Mouse (Mus musculus) heart, postnatal 14 days (tissue): Measurements from ENCODE around the gene Commd2. TPM values are rescaled to one million over a fixed set of nuclear protein-coding genes. Genes with fewer than 3 reads are reported as not detected.
A peak's percentile ranks its signal among the peaks of the same experiment; 100 is the strongest.

Source experiments
- DNase-seq, 2 experiments: peaks; one replicate each; pipeline ENCODE4 v3.0.0; 2021 to 2022
- intact Hi-C: fragments of 180-260 bp; cut with DNase I; formaldehyde crosslinking; loops from one replicate; pipeline ENCODE4 v1.15.1; 2025
- long read RNA-seq, 2 experiments: library from polyadenylated mRNA; stranded (forward); transcript quantifications; one replicate each; pipeline ENCODE4 v2.0.0; 2021
- total RNA-seq, 2 experiments: library from RNA; stranded (reverse); gene quantifications; 2 replicates each; pipeline ENCODE4 v1.2.3; 2021

Gene Commd2
- 10 to 100 TPM; 13.9 to 14.2 TPM for total RNA-seq
- long read RNA-seq, experiment 1, transcript Commd2-202 (5 exons, 2,992 nt), result major isoform, 18 of 35 reads
- long read RNA-seq, experiment 1, partial matches to known transcripts, result 14 of 35 reads
- long read RNA-seq, experiment 1, other reads (novel, unspliced or antisense), result 1 of 35 reads
- long read RNA-seq, experiment 2, transcript Commd2-202 (5 exons, 2,992 nt), result major isoform, 14 of 25 reads
- long read RNA-seq, experiment 2, partial matches to known transcripts, result 9 of 25 reads
- long read RNA-seq, experiment 2, other reads (novel, unspliced or antisense), result 2 of 25 reads

DNA sequence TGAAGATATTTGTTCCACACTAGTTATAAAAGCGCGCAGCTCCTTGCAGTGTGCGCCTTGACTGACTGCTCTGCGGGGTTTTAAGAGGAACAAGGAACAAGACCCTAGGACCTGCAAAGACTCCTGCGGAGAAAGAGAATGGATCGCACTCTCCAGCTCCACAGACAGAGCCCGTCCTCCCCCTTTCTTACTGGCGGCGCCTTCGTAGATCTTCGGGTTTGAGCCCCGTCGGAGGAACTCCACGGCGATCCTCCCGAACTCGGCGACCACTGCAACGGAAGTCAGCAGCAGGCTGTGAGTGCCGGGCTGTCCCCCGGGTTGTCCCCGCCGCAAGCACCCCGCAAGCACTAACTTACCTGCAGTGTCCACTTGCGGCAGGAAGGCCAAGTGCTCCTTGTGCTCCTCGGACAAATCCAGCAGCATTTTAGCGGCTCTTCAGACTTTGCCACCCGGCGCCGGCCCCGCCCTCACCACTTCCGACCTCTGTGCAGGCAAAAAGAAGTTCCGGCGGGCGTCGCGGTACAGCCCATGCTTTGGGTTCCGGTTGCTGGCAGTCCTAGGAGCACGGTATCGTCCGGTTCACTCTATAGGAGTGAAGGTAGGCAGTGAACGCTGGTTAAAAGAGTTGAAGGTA, at the start of gene Commd2:
Gene Commd2 (minus strand): TSS at position 485 of the 634 bp plus-strand sequence.
- intact Hi-C loops, result no loop called here
- DNase-seq, result peak; percentile 91 to 93

DNA sequence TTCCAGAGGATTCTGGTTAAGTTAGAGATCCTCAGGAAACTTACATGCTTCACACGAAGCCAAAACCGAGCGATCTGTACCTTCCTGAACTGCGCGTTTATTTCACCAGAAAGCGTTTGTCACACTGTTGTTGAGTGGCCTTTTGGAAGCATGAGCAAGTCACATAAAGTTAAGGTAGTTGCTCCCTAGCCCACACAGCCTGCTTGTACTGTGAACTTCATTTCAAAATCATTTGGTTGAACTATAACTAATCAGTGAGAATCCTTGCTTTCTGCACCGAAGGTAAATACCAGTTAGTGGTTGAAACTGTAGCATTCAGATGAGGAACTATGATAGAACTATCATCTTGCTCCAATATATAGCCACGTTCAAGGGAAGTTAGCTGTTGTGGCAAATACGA, 45.3 kb upstream of the Commd2 start:
- intact Hi-C loops, result no loop called here
- DNase-seq, result no peak

- DNase-seq, result no peak
- intact Hi-C loops, result no loop called here
Observed at GRCm38 (mm10) chr3:57696249-57696648, 44.7 kb upstream of the Commd2 start.

DNA sequence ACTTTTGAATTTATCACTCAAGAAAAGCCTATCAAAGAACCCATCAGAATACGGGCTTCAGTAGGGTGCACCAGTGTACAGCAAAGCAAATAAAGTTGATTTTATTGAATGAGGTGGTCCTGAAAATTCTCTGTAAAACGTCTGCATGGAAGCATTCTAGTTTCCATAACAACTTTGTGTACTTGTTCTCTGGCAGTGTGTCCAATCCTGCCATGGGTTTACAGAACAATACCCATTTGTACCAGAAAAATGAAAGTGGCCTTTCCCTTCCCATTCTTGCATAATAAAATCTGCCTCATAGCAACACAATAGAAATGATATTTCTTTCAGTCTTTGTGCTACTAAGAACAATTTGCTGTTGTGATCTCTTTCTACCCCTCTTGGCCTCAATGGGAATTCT, 41.2 kb upstream of the Commd2 start, which contains the start of gene Ankub1:
Gene Ankub1 (minus strand): TSS at position 81 of the 400 bp plus-strand sequence.
- DNase-seq, result no peak
- intact Hi-C loops, result no loop called here

DNA sequence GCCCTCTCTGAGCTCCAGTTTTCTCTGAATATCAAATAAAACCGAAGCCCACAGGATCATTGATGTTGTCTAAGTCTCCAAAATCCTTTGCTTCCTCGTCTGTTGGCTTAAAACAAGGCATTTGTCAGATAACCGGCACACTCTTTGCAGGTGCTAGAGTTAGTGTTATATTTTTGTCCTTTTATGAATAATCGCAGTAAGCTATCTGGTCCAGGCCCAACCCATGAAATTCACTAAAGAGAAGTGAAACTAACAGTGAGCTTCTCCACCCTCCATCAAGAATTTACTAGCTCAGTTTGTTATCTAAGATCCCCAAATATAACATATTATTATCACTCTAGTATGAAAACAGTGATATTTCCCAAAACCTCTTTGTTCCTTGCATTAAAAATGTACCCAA, 40.3 kb upstream of the Commd2 start:
- no peak for DNase-seq
- intact Hi-C loops, result no loop called here

DNA sequence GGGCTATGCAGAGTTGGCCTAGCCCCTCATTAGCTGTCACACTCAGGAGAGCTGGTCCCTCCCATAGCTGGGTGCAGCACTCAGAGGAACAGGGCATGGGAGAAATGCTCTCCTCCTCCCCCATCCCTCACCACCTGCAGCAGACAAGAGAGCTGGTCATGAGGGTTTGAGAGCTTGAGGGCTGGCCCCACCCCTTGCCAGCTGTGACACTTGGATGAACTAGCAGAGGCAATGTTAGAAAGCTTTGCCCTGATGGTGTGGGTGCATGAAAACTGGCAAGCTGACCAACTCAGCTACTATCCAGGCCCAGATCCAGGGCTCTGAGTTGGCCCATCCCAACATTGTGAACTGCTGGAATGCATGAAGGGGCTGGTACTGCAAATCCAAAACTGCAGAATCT, 26.3 kb upstream of the Commd2 start:
- intact Hi-C loops, result no loop called here
- DNase-seq, result peak in 1 of 2 experiments; percentile 12

DNA sequence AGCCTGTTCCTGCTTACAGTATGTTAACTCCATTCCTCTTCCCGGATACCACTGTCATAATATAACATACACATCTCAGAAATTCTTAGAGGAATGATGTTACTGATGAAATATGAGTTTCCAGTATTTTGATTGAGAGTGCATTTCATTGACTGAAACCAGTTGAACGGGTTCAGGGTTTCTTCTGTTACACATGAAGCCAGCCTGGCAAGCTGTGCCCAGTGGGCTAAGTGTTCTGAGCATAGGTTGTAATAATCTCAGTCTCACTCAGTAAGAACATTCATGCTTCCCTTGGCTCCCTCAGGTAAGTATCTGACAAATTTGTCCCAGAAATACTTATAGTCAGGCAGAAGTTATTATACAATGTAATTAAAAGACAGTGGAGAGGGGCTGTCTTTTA, 22.6 kb upstream of the Commd2 start:
- intact Hi-C loops, result no loop called here
- DNase-seq, result no peak

- peak in 1 of 2 experiments; percentile 6 for DNase-seq
- intact Hi-C loops, result no loop called here
Observed at GRCm38 (mm10) chr3:57673586-57673985, 22.1 kb upstream of the Commd2 start.

DNA sequence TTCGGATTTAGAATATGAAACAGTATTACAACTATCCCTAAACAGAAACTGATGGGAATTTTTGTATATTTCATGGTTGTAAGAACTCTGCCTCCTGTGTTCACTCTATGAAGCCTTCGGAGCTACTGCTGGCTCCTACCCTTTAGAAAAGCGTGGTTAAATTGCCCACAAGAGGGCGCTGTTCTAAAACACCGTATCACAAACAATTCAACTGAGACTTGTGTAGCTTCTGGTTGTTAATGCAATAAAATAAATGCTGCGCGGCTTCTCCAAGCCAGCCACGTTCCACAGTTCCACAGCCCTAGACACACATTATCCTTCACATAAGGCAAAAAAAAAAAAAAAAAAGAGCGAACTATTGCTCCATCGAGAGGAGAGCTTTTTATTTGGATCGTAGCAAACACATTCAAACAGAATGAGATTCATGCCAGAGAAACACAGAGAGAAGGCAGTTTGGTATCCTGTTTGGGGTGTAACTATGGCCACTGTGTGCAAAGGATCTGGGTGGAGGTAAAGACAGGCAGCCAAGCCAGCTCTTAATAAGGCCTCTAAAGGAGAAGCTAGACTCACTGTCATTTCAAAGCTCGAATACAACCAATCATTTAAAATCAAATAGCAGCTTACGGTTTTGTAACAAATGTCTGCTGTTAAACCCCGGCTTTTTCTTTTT, 15.7 kb upstream of the Commd2 start:
- intact Hi-C loops, result loop anchor here (2.0 kb wide), 3 partner anchors 70 to 454 kb away; partner anchors contain the start of gene Rnf13
- peak; percentile 57 to 78 for DNase-seq

- intact Hi-C loops, result loop anchor here (2.0 kb wide), 3 partner anchors 71 to 455 kb away; partner anchors contain the start of gene Rnf13
- DNase-seq, result no peak
Observed at GRCm38 (mm10) chr3:57665880-57666279, 14.4 kb upstream of the Commd2 start.

- intact Hi-C loops, result no loop called here
- DNase-seq, result no peak
Observed at GRCm38 (mm10) chr3:57664682-57665081, 13.2 kb upstream of the Commd2 start.

DNA sequence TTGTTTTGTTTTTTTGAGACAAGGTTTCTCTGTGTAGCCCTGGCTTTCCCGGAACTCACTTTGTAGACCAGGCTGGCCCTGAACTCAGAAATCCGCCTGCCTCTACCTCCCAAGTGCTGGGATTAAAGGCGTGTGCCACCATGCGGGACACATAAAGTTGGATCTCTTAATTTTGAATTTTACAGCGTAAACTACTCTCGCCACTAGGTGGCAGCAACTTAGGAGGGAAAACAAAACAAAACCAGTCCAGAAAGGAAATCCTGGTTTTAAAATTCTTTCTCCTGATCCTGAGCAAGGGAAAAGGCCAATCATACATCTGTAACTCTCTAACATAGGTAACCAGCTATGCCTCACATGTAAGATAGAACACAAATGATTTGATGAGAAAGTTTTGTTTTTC, 12.2 kb upstream of the Commd2 start:
- peak; percentile 20 to 66 for DNase-seq
- intact Hi-C loops, result no loop called here

DNA sequence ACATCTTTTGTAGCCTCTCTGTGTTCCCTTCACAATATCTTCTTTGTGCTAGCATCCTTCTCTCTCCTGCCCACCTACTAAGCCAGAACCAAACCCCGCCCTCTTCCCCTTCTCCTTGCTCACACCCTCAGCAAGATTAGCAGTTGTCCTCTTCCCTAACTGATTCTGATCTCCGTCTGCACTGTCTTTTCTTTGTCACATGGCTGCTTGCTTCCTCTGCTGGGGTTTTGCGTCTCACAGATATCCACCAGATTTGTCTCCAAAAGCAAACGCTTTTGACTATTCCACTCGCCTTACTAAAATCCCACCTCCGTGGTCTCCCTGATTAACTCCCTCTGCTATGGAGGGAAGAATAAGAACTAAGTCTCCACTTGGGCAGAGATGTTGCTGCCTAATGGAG, 7.1 kb upstream of the Commd2 start:
- intact Hi-C loops, result no loop called here

DNA sequence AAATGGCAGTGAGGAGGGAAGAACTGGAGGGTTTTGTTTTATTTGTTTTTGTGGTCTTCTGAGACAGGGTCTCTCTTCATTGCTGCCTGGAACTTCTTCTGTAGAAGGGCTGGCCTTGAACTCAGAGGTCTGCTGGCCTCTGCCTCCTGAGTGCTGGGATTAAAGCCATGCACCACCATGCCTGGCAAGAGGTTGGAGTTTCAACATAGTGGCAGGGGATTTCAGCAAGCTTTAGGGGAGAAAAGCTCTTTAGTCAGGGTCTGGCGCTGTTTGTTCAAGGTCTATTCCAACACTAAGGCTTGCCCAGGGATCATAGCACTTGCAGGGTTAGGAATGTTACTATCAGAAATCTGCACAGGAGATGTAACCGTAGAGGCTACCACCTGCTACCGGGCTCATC, 2.1 kb upstream of the Commd2 start:
- intact Hi-C loops, result no loop called here
- DNase-seq, result no peak

More for the DNA sequence above, 7.1 kb upstream of the Commd2 start:
- no peak for DNase-seq

DNA sequence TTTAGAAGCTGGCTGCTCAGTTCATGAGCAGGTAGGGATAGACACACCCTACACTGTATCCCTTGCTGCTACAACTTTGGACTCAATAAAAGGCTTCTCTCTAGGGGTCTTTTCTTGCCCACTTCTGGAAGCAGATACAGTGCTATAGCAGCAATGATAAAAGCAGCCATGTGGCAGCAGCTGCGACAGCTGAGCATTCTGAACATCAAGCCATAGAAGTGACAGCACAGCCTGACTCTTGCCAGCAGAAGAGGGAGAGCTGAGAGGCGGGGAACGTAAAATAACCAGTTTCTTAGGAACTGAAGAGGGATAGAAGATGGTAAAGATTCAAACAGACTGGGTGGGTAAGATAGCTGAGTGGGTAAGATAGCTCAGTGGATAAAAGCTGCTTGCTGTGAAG, 970 bp upstream of the Commd2 start:
- intact Hi-C loops, result no loop called here
- DNase-seq, result no peak

GRCm38 (mm10) chr3:57651865-57652259, 347 bp upstream of the Commd2 start:
- no peak for DNase-seq
- intact Hi-C loops, result no loop called here

- intact Hi-C loops, result no loop called here
- DNase-seq, result no peak
Observed at GRCm38 (mm10) chr3:57643191-57643590, 8.3 kb downstream of the Commd2 start.

- DNase-seq, result no peak
- intact Hi-C loops, result no loop called here
Observed at GRCm38 (mm10) chr3:57637596-57637995, 13.9 kb downstream of the Commd2 start.

DNA sequence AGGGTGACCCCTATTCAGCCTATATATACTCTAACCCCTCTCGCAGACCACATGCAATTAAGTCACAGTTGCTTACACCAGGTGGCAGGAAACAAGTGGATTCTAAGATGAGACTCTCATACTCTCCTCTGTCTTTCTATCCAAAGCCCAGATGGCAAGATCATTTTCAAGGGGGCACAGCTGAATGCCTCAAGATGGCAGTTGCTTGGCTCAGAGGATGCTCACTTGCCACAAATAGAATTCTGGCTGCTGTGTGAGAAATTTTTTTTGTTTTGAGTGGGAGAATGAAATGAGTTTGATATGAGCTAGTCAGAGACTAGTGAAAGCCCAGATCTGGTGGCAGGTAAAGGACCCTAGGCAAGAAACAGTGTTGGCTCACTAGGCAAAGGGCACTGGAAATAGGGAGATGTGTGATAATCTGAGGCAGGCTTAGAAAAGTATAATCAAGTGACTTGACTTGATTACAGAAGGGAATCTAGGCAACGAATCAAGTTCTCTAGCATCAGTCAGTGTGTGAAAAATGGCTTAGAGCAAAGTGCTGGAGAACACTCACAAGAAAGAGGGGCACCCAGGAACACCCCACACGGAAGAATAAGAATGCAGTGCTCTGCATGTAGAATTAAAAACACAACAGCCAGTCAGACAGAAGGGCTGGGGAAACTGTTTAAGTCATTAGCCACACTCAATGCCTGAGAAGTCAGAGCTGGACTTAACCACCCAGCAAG, 16.6 kb downstream of the Commd2 start:
- intact Hi-C loops, result no loop called here

GRCm38 (mm10) chr3:57626954-57627513, 24.5 kb downstream of the Commd2 start:
- intact Hi-C loops, result loop anchor here (5.0 kb wide), 1 partner anchor 360 kb away; no protein-coding TSS in a partner anchor

More for the DNA sequence above, 16.6 kb downstream of the Commd2 start:
- no peak for DNase-seq

More at GRCm38 (mm10) chr3:57626954-57627513, 24.5 kb downstream of the Commd2 start:
- DNase-seq, result no peak
